Mouse (Mus musculus) urinary bladder, postnatal 10 days (tissue): ENCODE results near the gene Pcolce2.

ENCODE experiments used
- DNase-seq: peaks from one replicate; pipeline ENCODE4 v3.0.0; 2022; ENCODE audit warnings: low spot score

The Pcolce2 gene

DNA sequence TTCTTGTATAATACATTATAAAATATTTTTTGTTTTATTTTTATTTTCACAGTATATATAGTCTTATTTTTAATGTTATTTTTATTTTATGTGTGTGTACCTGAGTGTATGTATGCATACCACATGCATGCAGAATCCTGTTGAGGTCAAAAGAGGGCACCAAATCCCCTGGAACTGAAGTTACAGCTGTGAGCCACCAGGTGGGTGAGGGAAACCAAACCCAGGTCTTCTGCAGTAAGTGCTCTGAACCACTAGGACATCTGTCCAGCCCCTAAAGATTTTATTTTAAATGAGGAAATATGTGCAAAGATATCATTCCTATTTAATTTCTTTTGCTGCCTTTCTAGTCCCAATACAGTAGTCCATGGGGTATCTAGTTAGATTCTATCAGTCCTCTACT is 71.5 kb downstream of the Pcolce2 start:
- no peak for DNase-seq

DNA sequence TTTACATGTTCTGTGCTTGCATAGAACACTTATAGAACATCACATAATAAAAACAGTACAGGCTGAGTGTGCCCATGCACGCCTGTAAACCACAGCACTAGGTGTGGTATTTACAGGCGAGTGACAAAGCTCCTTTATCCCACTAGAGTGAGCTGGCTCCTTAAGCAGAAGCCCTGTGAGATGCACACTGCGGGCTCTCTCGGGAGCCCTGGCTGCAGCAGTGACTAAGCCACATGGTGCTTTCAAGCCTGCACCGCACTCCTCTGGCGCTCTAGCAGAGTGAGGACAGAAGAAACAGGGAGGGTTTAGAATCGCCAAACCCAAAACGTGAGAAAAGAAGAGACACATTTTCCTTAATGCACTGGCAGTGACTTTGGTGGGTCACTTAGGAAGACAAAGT is 75.2 kb downstream of the Pcolce2 start:
- DNase-seq: no peak

DNA sequence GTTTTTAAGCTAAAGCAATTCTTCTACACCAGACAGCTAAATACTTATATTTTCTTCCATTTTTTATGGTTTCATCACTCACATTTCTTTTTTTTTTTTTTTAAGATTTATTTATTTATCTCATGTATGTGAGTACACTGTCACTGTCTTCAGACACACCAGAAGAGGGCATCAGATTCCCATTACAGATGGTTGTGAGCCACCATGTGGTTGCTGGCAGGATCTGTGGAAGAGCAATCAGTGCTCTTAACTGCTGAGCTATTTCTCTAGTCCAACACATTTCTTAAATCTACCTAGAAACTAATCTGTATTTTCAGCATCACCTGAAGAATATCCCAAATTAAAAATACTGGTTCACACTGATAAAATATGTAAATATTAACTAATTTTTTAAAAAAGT is 98.8 kb downstream of the Pcolce2 start:
- no peak for DNase-seq

DNA sequence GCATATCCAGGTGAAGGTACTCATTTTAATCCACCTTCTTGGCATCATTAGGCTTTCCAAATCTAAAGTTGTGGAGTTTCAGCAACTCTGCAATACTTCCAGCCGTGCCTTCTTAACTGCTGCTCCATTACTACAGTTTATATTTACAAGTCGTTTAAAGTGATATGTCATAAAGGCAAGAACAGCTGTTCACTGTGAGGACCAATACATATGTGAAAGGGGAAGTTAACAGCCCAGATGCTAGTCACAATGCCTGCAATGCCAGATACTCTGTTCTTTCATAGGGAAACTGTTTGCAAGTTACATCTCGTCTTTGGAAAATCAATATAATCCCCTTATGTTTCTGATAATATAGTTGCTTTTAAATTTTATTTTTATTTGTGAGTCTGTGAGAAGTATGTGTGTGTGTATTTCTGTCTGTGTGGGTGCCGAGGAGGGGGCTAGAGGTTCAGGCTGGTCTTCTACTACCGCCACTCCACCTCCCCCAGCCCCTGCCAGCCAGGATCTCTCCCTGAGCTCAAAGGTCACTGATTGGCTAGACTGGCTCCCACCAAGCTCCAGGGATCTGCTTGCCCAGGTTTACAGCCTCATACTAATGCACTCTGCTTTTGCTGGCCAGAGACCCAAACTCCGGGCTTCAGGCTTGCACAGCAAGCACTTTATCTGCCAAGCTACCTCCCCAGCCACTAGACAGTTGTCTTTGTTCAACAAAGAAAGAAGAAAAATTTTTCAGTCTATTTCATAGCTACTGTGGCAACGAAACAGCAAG is 107.6 kb downstream of the Pcolce2 start:
- DNase-seq: no peak

DNA sequence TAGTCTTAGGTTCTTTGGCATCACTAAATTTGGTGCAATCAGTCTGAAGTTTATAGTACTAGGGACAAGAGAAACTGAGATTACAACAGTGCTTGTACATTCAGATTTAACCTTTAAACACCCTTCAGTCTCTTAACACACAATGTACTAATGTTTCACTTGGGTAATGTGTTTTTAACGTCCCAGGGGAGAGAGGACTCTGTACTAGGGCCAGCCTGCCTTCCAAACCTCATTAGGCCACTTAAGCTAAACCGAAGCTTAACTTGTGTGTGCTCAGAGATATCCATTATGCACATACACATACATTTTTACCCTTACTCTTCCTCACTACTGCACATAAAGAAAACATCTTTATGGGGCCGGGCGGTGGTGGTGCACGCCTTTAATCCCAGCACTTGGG is 109.9 kb downstream of the Pcolce2 start:
- no peak for DNase-seq
